ENCODE assay signal across 8 mouse cellular contexts in the genomic region with DNA sequence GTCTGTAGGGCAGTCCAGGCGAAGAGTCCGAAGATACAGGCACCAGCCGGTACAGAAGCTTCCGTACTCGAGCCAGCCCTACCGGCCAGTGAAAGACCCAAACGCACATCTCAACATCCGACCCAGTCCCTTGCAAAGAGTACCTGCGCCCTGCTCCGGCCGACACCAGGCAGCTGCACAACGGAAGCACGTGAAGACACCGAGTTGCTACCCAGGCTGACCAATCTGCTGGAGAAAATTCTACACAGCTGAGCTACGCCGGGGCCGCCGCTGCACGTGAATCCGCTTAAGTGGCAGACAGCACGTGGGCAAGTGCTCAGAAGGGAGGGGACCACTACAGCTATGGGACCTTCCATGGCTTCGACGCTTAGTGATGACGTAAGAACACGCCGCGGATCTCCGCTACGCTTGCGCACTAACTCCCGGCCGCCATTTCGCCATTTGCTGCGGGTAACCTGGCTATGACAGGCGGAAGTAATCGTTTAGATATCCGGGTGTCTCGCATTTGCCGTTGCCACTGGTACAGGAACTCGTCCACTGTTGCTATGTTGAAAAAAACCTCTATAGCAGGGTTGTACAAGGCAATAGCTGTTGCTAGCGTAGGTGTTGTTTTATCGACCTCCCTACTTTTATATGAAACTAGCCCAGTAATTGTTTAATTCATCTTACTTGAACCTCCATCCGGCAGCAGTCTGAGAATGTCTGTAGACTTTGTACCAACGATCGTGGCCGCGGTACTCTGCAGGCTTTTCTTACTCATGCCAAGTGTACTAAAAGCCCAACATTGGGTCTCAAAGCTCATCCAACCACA. TPM values are rescaled to one million over a fixed set of nuclear protein-coding genes. Genes with fewer than 3 reads are reported as not detected.
A peak's percentile ranks its signal among the peaks of the same experiment; 100 is the strongest.
DNase-seq lines count a peak whose midpoint lies in the region; ATAC-seq and TF ChIP-seq lines count a peak whose summit lies in the region.

A gene (minus strand): TSS at position 365 of the 811 bp plus-strand sequence.

- H3K36me3 ChIP-seq in G1E (replicated peaks) = peaks cover 50% of the 10 kb centered on the region
- peaks cover 9% of the 10 kb centered on the region for H3K36me3 ChIP-seq in forebrain, embryonic 16.5 days (ENCODE audit: control insufficient read depth, insufficient read depth)
- H3K36me3 ChIP-seq in lung, embryonic 14.5 days (ENCODE audit: insufficient read depth) = peaks cover 29% of the 10 kb centered on the region
- H3K36me3 ChIP-seq in thymus, adult 2 months (ENCODE audit: control insufficient read depth, insufficient read depth, low read length) = peaks cover 5% of the 10 kb centered on the region

- intact Hi-C loops in heart, postnatal 36 days (cut with DNase I) = loop anchor here (1.0 to 5.0 kb wide), 3 partner anchors 36 to 274 kb away; a partner anchor contains a TSS

- H3K27me3 ChIP-seq in G1E (ENCODE audit: insufficient read depth, low read length) = no peaks in the 10 kb centered on the region
- H3K27me3 ChIP-seq in forebrain, embryonic 16.5 days (replicated peaks; ENCODE audit: control insufficient read depth, insufficient read depth, low read length) = no peaks in the 10 kb centered on the region
- no peaks in the 10 kb centered on the region for H3K27me3 ChIP-seq in lung, embryonic 14.5 days (ENCODE audit: insufficient read depth, low read length)
- no peaks in the 10 kb centered on the region for H3K27me3 ChIP-seq in thymus, adult 2 months (ENCODE audit: control insufficient read depth, insufficient read depth, low read length)

- peak within 1 kb of the TSS; percentile 75 for H3K4me3 ChIP-seq in G1E (ENCODE audit: low read depth, low read length)
- H3K4me3 ChIP-seq in forebrain, embryonic 16.5 days (replicated peaks; ENCODE audit: low read length) = peak within 1 kb of the TSS; percentile 77
- peak within 1 kb of the TSS; percentile 84 for H3K4me3 ChIP-seq in layer of hippocampus, adult 2 months
- H3K4me3 ChIP-seq in lung, embryonic 14.5 days (ENCODE audit: low read depth, low read length) = peak within 1 kb of the TSS; percentile 73
- peak within 1 kb of the TSS; percentile 70 for H3K4me3 ChIP-seq in olfactory bulb, adult 2 months (ENCODE audit: insufficient read depth, low read depth, low read length)
- peak within 1 kb of the TSS; percentile 56 for H3K4me3 ChIP-seq in thymus, adult 2 months (ENCODE audit: control insufficient read depth, insufficient read depth, low read length)

- H3K27ac ChIP-seq in forebrain, embryonic 16.5 days (ENCODE audit: low read length) = peak within 1 kb of the TSS; percentile 72
- peak within 1 kb of the TSS; percentile 78 for H3K27ac ChIP-seq in layer of hippocampus, adult 2 months
- H3K27ac ChIP-seq in lung, embryonic 14.5 days (ENCODE audit: low read depth) = peak within 1 kb of the TSS; percentile 78
- no peak within 1 kb of the TSS for H3K27ac ChIP-seq in olfactory bulb, adult 2 months (ENCODE audit: insufficient read depth, low read depth, low read length)
- H3K27ac ChIP-seq in thymus, adult 2 months (ENCODE audit: control insufficient read depth, insufficient read depth, low read length) = no peak within 1 kb of the TSS

- DNase-seq in G1E (ENCODE audit: low spot score) = peak; percentile 82
- DNase-seq in cerebellum, adult 18-20 months = peak; percentile 95 to 99
- DNase-seq in heart, postnatal 36 days = peak; percentile 98 to 99
- peak; percentile 99 for DNase-seq in layer of hippocampus, adult 2 months (ENCODE audit: low spot score in 2 of 2)
- peak; percentile 100 for DNase-seq in lung, embryonic 14.5 days
- DNase-seq in thymus, adult 2 months = peak; percentile 97

- H3K4me1 ChIP-seq in G1E (ENCODE audit: insufficient read depth, low read depth, low read length) = peaks cover 22% of the 10 kb centered on the region
- H3K4me1 ChIP-seq in forebrain, embryonic 16.5 days (replicated peaks; ENCODE audit: control insufficient read depth, insufficient read depth, low read length) = peaks cover 7% of the 10 kb centered on the region
- peaks cover 6% of the 10 kb centered on the region; the same call in 1 of the 2 replicates for H3K4me1 ChIP-seq in lung, embryonic 14.5 days (ENCODE audit: insufficient read depth)
- H3K4me1 ChIP-seq in olfactory bulb, adult 2 months (ENCODE audit: control insufficient read depth, insufficient read depth, low read length) = no peaks in the 10 kb centered on the region
- H3K4me1 ChIP-seq in thymus, adult 2 months (replicated peaks; ENCODE audit: control insufficient read depth, insufficient read depth, low read length) = peaks cover 2% of the 10 kb centered on the region; the same call in 1 of the 2 replicates

- no peak for TF ChIP-seq CTCF in G1E (IDR thresholded peaks at IDR 0.05; ENCODE audit: low read depth, low read length)
- TF ChIP-seq CTCF in layer of hippocampus, adult 2 months (conservative IDR thresholded peaks at IDR 0.05) = no peak; the same call in 1 of the 2 replicates
- no peak for TF ChIP-seq CTCF in lung, embryonic 14.5 days (IDR thresholded peaks at IDR 0.05; ENCODE audit: low read depth)
- no peak for TF ChIP-seq CTCF in olfactory bulb, adult 2 months (IDR thresholded peaks at IDR 0.05; ENCODE audit: insufficient read depth, low read depth, low read length)
- no peak; the same call in 1 of the 2 replicates for TF ChIP-seq CTCF in thymus, adult 2 months (IDR thresholded peaks at IDR 0.05; ENCODE audit: borderline replicate concordance, control insufficient read depth, extremely low read depth, insufficient read depth, low read length, poor library complexity)

- ATAC-seq in G1E (ENCODE audit: extremely low read depth, insufficient number of reproducible peaks, low FRiP score, poor library complexity, severe bottlenecking) = peak; percentile 86
- ATAC-seq in forebrain, embryonic 16.5 days = peak; percentile 98
- ATAC-seq in lung, embryonic 14.5 days (ENCODE audit: insufficient read depth) = peak; percentile 97

- under 1% methylated on average over 47 of the region's 47 CpGs for WGBS in forebrain, embryonic 16.5 days
- WGBS in lung, embryonic 14.5 days = under 1% methylated on average over 47 of the region's 47 CpGs
- WGBS in olfactory bulb, adult 2 months = under 1% methylated on average over 47 of the region's 47 CpGs
- WGBS in thymus, adult 2 months = under 1% methylated on average over 47 of the region's 47 CpGs

- H3K9ac ChIP-seq in forebrain, embryonic 16.5 days (replicated peaks; ENCODE audit: low read depth, low read length) = peak within 1 kb of the TSS; percentile 65
- H3K9ac ChIP-seq in lung, embryonic 14.5 days = peak within 1 kb of the TSS; percentile 61

- H3K9me3 ChIP-seq in G1E (replicated peaks) = no peaks in the 10 kb centered on the region
- no peaks in the 10 kb centered on the region for H3K9me3 ChIP-seq in forebrain, embryonic 16.5 days (ENCODE audit: control insufficient read depth, low read length)
- H3K9me3 ChIP-seq in lung, embryonic 14.5 days (ENCODE audit: low read depth, low read length) = no peaks in the 10 kb centered on the region

- 0 out of 2 replicates have a peak, but pooled peaks have one; percentile 39 for TF ChIP-seq POLR2A in olfactory bulb, adult 2 months (IDR thresholded peaks at IDR 0.05; ENCODE audit: insufficient read depth, low read depth, low read length)
- TF ChIP-seq POLR2A in thymus, adult 2 months (IDR thresholded peaks at IDR 0.05; ENCODE audit: control insufficient read depth, extremely low read depth, insufficient read depth, low read length, poor library complexity) = no peak

- H3K4me2 ChIP-seq in forebrain, embryonic 16.5 days (ENCODE audit: low read length) = peak within 1 kb of the TSS; percentile 74
- H3K4me2 ChIP-seq in lung, embryonic 14.5 days = peak within 1 kb of the TSS; percentile 87

RNA-seq across cellular contexts. Expression of the gene that starts here (rescaled TPM):
- total RNA-seq in G1E (2014; fragmentation: Nextera tagmentation) (68.1 and 97.4 TPM in 2 replicates), G1E (2017) (68.0 and 72.4 TPM in 2 replicates)
- polyA plus RNA-seq in G1E (2012) = 21.8 and 29.8 TPM in 2 replicates
- 26.9 and 32.2 TPM in 2 replicates for polyA plus RNA-seq in forebrain, embryonic 16.5 days (2015; fragmentation: Nextera tagmentation; extraction: Ambion mirVana)
- 10 to 100 TPM; 13.3 to 16.2 TPM for total RNA-seq in heart, postnatal 36 days (2021)
- total RNA-seq in layer of hippocampus, adult 2 months (2021) = 10 to 100 TPM; 36.7 to 38.5 TPM
- 31.7 and 35.6 TPM in 2 replicates for polyA plus RNA-seq in lung, embryonic 14.5 days (2014; fragmentation: Nextera tagmentation; extraction: Ambion mirVana)
- not detected in 2 replicates for polyA plus RNA-seq in olfactory bulb, adult 2 months (2012; ENCODE audit: insufficient read depth, insufficient read length, low replicate concordance, missing spikeins)
- 70.1 and 80.2 TPM in 2 replicates for polyA plus RNA-seq in thymus, adult 2 months (2012; rRNA removed)

Comparison
In these comparisons a context has a peak if more than half of its experiments do, and no peak if none do; other contexts are left out.
1. H3K27ac ChIP-seq: peak in forebrain, embryonic 16.5 days (single experiment), layer of hippocampus, adult 2 months (single experiment) and lung, embryonic 14.5 days (single experiment); none in olfactory bulb, adult 2 months (single experiment) and thymus, adult 2 months (single experiment).
2. Peak in every context shown above with its lines, with median percentiles within 50 percentile points of each other: ATAC-seq, DNase-seq and H3K4me3 ChIP-seq.